Mouse (Mus musculus) 3T3-L1 (cell line): ENCODE measurements around the gene Creb3l4.
"Not testable (repeated sequence)": the region's sequence is repeated elsewhere in the genome, so short reads cannot be mapped to it uniquely, and the experiment has no call there.

Source experiments
- DNase-seq: peaks from one replicate; pipeline ENCODE4 v3.0.0-alpha.2; 2015; ENCODE audit warnings: low read depth, low spot score

The Creb3l4 gene

GRCm38 (mm10) chr3:90242984-90243775 is at the start of gene Creb3l4:
TSS of gene Creb3l4 (minus strand) at chr3:90243512.
- DNase-seq, result no peak

- DNase-seq, result peak; percentile 100
These were observed 49.3 kb upstream of the Creb3l4 start, which contains the start of gene Gatad2b for GRCm38 (mm10) chr3:90292345-90293275. TSS of gene Gatad2b (plus strand) at chr3:90293178.

GRCm38 (mm10) chr3:90291982-90292344 is 48.7 kb upstream of the Creb3l4 start:
- no peak for DNase-seq

GRCm38 (mm10) chr3:90290602-90291001 is 47.3 kb upstream of the Creb3l4 start:
- peak; percentile 18 for DNase-seq

GRCm38 (mm10) chr3:90289403-90289802 is 46.1 kb upstream of the Creb3l4 start:
- not testable (repeated sequence) for DNase-seq

- DNase-seq, result no peak
These were observed 40.8 kb upstream of the Creb3l4 start for GRCm38 (mm10) chr3:90284150-90284549.

- DNase-seq, result no peak
These were observed 37.4 kb upstream of the Creb3l4 start for GRCm38 (mm10) chr3:90280708-90281107.

GRCm38 (mm10) chr3:90279743-90280142 is 36.4 kb upstream of the Creb3l4 start:
- no peak for DNase-seq

GRCm38 (mm10) chr3:90279216-90279615 is 35.9 kb upstream of the Creb3l4 start:
- DNase-seq, result no peak

GRCm38 (mm10) chr3:90278211-90278610 is 34.9 kb upstream of the Creb3l4 start:
- no peak for DNase-seq

GRCm38 (mm10) chr3:90277793-90278192 is 34.5 kb upstream of the Creb3l4 start:
- DNase-seq, result no peak

GRCm38 (mm10) chr3:90276858-90277257 is 33.5 kb upstream of the Creb3l4 start:
- DNase-seq, result no peak

- DNase-seq, result no peak
These were observed 32.0 kb upstream of the Creb3l4 start for GRCm38 (mm10) chr3:90275286-90275685.

GRCm38 (mm10) chr3:90273855-90274254 is 30.5 kb upstream of the Creb3l4 start:
- DNase-seq, result no peak

GRCm38 (mm10) chr3:90272170-90272569 is 28.9 kb upstream of the Creb3l4 start:
- no peak for DNase-seq

- no peak for DNase-seq
These were observed 27.5 kb upstream of the Creb3l4 start for GRCm38 (mm10) chr3:90270784-90271183.

- no peak for DNase-seq
These were observed 25.7 kb upstream of the Creb3l4 start for GRCm38 (mm10) chr3:90268971-90269370.

GRCm38 (mm10) chr3:90268190-90268589 is 24.9 kb upstream of the Creb3l4 start:
- DNase-seq, result no peak

- DNase-seq, result no peak
These were observed 23.8 kb upstream of the Creb3l4 start for GRCm38 (mm10) chr3:90266901-90267775.

- peak; percentile 70 for DNase-seq
These were observed 22.8 kb upstream of the Creb3l4 start for GRCm38 (mm10) chr3:90265932-90266741.
